ENCODE assay signal across 4 mouse cellular contexts in genomic region chr3:69549602-69550001, GRCm38 (mm10).
"Had no signal": no experiment of that assay in that cellular context is flagged by ENCODE, and none has a peak within 500 bp of the region (broad histone marks: within the 10 kb centered on the region; RNA-seq: fewer than 3 reads in every experiment).

No protein-coding gene starts in this region.

- DNase-seq: kidney, postnatal 14 days; lung, adult 18-20 months; right cerebral cortex, postnatal 25 days; thymus, postnatal 36 days had no signal
